Mouse (Mus musculus) ES-E14 (cell line): ENCODE measurements around the gene Zfp420.

ENCODE experiments used
- CHD2 ChIP-seq: IDR thresholded peaks from 2 replicates; pipeline ENCODE4 v1.6.1; 2014; ENCODE audit warnings: mild to moderate bottlenecking, low read depth, low read length, inconsistent platforms
- HCFC1 ChIP-seq: IDR thresholded peaks from 2 replicates; pipeline ENCODE4 v1.6.1; 2012; ENCODE audit warnings: low read length, inconsistent platforms, borderline replicate concordance; ENCODE audit not compliant: insufficient read depth
- MAFK ChIP-seq: IDR thresholded peaks from 2 replicates; pipeline ENCODE4 v1.6.1; 2014; ENCODE audit warnings: mild to moderate bottlenecking, low read depth, low read length, inconsistent platforms; ENCODE audit not compliant: insufficient read depth
- ZNF384 ChIP-seq: IDR thresholded peaks from 2 replicates; pipeline ENCODE4 v1.6.1; 2012; ENCODE audit warnings: low read depth, low read length, inconsistent platforms

DNA sequence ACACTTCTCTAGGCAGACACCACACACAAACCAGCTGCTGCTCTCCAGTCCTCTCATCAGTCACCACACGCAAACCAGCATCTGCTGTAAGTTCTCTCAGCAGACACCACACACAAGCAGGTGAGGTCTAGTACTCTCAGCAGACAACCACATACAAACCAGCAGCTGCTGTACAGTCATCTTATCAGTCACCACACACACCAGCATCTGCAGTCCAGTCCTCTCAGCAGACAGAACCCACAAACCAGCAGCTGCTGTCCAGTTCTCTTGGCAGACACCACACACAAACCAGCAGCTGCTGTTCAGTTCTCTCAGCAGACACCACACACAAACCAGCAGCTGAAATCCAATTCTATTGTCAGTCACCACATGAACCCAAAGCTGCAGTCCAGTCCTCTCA lies 23.0 kb upstream of the Zfp420 start:
- no peak for TF ChIP-seq MAFK
- TF ChIP-seq HCFC1: no peak
- TF ChIP-seq ZNF384: no peak
- TF ChIP-seq CHD2: no peak
